Mouse (Mus musculus): Measurements from ENCODE around the gene Cmah.

- TF ChIP-seq POLR2A (IDR thresholded peaks at IDR 0.05; ENCODE audit: insufficient read length, low read depth) (no peak), POLR2AphosphoS2 (IDR thresholded peaks at IDR 0.05; ENCODE audit: insufficient read length, low read depth) (no peak), MYOD1 (IDR thresholded peaks at IDR 0.05; ENCODE audit: control insufficient read depth in 1 of 3, insufficient read length in 2 of 3, low read depth in 2 of 3) (no peak), MYOG (IDR thresholded peaks at IDR 0.05; ENCODE audit: control insufficient read depth in 1 of 3, insufficient read depth in 1 of 3, insufficient read length in 2 of 3, low read depth in 2 of 3) (no peak), MAX (IDR thresholded peaks at IDR 0.05; ENCODE audit: low read depth) (no peak), USF1 (IDR thresholded peaks at IDR 0.05; ENCODE audit: low read depth) (no peak), TCF12 (IDR thresholded peaks at IDR 0.05; ENCODE audit: insufficient read depth, poor library complexity, severe bottlenecking) (no peak)
These were observed 53.5 kb downstream of the Cmah start for GRCm38 (mm10) chr13:24380713-24381112.

All from myocyte (in vitro differentiated cells).